Mouse (Mus musculus) olfactory bulb, adult 2 months (tissue): Measurements from ENCODE around the gene Cldn34b1. TPM values are rescaled to one million over a fixed set of nuclear protein-coding genes. Genes with fewer than 3 reads are reported as not detected.
"Not testable (repeated sequence)": the region's sequence is repeated elsewhere in the genome, so short reads cannot be mapped to it uniquely, and the experiment has no call there.

Source experiments
- H3K27ac ChIP-seq: fragments of 200-500 bp; 2 replicates; pipeline ENCODE4 v1.5.1; 2012; ENCODE audit warnings: low read depth, low read length; ENCODE audit not compliant: insufficient read depth
- H3K4me1 ChIP-seq: fragments of 200-500 bp; 2 replicates; pipeline ENCODE4 v1.6.1; 2012; ENCODE audit warnings: low read length; ENCODE audit not compliant: control insufficient read depth, insufficient read depth
- H3K4me3 ChIP-seq: fragments of 200-500 bp; 2 replicates; pipeline ENCODE4 v1.5.1; 2012; ENCODE audit warnings: mild to moderate bottlenecking, low read depth, low read length, moderate library complexity; ENCODE audit not compliant: insufficient read depth
- WGBS: fragments of 180-500 bp; shearing (Covaris S2); methylation state at CpG from one replicate; pipeline ENCODE4 v1.1.7; 2018; 5-methylcytosine and 5-hydroxymethylcytosine counted together
- polyA plus RNA-seq: library from polyadenylated mRNA; stranded (reverse); fragments of >200 nt; gene quantifications from 2 replicates; pipeline ENCODE4 v1.2.4, GENCODE M21; 2012; ENCODE audit warnings: low replicate concordance; ENCODE audit not compliant: missing spikeins, insufficient read depth, insufficient read length

The Cldn34b1 gene
- not detected in 2 replicates for polyA plus RNA-seq

DNA sequence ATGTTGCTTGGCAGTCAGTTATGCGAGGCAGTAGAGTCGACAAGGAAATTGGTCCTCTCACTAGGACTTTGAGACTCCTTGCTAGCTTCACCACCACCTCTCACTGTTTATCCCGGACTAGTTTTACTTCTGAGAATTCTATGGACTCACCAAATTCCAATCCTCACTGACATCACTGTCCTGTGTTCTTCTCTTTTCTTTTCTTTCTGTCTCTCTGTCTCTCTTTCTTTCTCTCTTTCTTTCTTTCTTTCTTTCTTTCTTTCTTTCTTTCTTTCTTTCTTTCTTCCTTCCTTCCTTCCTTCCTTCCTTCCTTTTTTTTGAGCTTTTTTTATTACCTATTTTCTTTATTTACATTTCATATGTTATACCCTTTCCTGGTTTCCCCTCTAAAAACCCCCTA is at the start of gene Cldn34b1:
TSS of gene Cldn34b1 (minus strand) at position 101 of the 400 bp plus-strand sequence.
- not testable (repeated sequence) for H3K27ac ChIP-seq, H3K4me1 ChIP-seq, H3K4me3 ChIP-seq
- WGBS = 91% methylated on average over 3 of the region's 3 CpGs

DNA sequence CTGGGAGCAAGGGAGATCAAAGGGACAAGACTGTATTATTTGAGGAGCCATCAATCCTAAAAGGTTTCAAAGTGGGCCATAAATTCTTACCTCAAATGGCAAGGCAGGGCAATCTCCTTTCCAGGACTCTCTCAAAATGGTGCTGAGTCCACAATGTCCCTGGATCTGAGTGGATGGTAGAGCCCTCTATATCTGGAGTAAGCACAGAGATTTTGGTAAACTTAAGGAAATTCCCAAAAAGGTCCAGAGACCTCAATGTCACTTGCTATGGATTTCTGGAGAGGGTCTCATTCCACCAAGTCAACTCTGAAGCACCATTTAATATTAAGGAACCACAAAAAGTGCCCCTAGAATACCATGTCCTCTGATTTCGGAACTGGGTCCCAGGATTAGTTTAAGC is 45.8 kb upstream of the Cldn34b1 start, which contains the start of gene Magea6:
TSS of gene Magea6 (minus strand) at position 101 of the 400 bp plus-strand sequence.
- H3K27ac ChIP-seq, H3K4me1 ChIP-seq, H3K4me3 ChIP-seq: not testable (repeated sequence)
- WGBS = 48% methylated on average over 1 of the region's 1 CpGs

Other genes starting within 250 kb of the Cldn34b1 start
- not detected in 2 replicates for gene Magea6, start 45.7 kb upstream of the Cldn34b1 start, polyA plus RNA-seq
- not detected in 2 replicates for gene Magea3, start 59.2 kb upstream of the Cldn34b1 start, polyA plus RNA-seq
- gene Magea8, start 105.6 kb upstream of the Cldn34b1 start, polyA plus RNA-seq = not detected in 2 replicates
- not detected in 2 replicates for gene Magea5, start 172.9 kb upstream of the Cldn34b1 start, polyA plus RNA-seq
- not detected in 2 replicates for gene Magea1, start 199.5 kb upstream of the Cldn34b1 start, polyA plus RNA-seq
- not detected in 2 replicates for gene Magea2, start 203.4 kb upstream of the Cldn34b1 start, polyA plus RNA-seq
- gene Cldn34b2, start 238.1 kb upstream of the Cldn34b1 start, polyA plus RNA-seq = not detected in 2 replicates